Comparison of ENCODE assay signal across 15 mouse cellular contexts in the genomic region with DNA sequence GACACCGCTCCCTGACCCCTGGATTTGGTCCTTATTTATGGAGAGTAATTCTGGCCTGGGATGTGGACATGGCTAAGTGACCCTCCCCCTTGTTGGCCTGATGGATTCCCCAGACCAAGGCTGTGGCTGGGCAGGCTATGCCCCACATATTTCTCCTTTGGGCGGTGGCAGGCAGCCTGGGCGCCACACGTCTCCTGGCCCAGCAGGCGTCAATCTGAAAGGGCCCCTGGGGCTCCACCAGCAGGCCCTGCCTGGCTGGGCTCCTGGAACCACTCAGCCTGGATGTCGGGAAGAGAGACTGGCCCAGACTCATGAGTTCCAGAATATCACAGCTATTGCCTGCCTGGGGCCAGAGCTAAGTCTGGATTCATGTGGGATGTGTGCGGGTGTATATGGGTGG. TPM values are rescaled to one million over a fixed set of nuclear protein-coding genes. Genes with fewer than 3 reads are reported as not detected.
"Had no signal": no experiment of that assay in that cellular context is flagged by ENCODE, and none has a peak within 500 bp of the region (broad histone marks: within the 10 kb centered on the region; RNA-seq: fewer than 3 reads in every experiment).

No protein-coding gene starts in this region.

- H3K27ac ChIP-seq: layer of hippocampus, adult 2 months; liver, embryonic 13.5 days; lung, embryonic 15.5 days; midbrain, embryonic 13.5 days; stomach, embryonic 15.5 days had no signal

- H3K4me3 ChIP-seq: layer of hippocampus, adult 2 months; liver, embryonic 13.5 days; lung, embryonic 15.5 days; midbrain, embryonic 13.5 days; stomach, embryonic 15.5 days had no signal

- ATAC-seq: liver, postnatal 0 days; midbrain, embryonic 13.5 days had no signal

- H3K36me3 ChIP-seq: liver, embryonic 13.5 days; lung, embryonic 15.5 days; midbrain, embryonic 13.5 days; stomach, embryonic 15.5 days had no signal

- H3K9me3 ChIP-seq: midbrain, embryonic 13.5 days; stomach, embryonic 15.5 days had no signal

- DNase-seq: kidney, postnatal 10 days; kidney, postnatal 4 days; left cerebral cortex, postnatal 4 days; liver; liver, embryonic 13.5 days; liver, postnatal 0 days; lung, postnatal 14 days; right cerebral cortex, postnatal 14 days; thymus, postnatal 36 days had no signal

RNA-seq across cellular contexts. Expression of gene Gdf1, which starts 40.9 kb away (rescaled TPM):
- total RNA-seq: midbrain, postnatal 0 days had no signal
- polyA plus RNA-seq: thymus, postnatal 0 days had no signal

RNA-seq across cellular contexts. Expression of gene Cers1, which starts 54.9 kb away (rescaled TPM):
- polyA plus RNA-seq: liver, postnatal 0 days had no signal
